Mouse (Mus musculus) splenic B cell, adult 2 months (primary cell): ENCODE data around the gene Tcf19.
"Not testable (repeated sequence)": the region's sequence is repeated elsewhere in the genome, so short reads cannot be mapped to it uniquely, and the experiment has no call there.

Experiments
- DNase-seq: peaks from one replicate; pipeline ENCODE4 v3.0.0-alpha.2; 2011; ENCODE audit warnings: low read depth, low spot score
- H3K27me3 ChIP-seq: 2 replicates; pipeline ENCODE4 v1.6.1; 2012; ENCODE audit warnings: mild to moderate bottlenecking, low read length, moderate library complexity, mixed read lengths; ENCODE audit not compliant: control insufficient read depth, poor library complexity, insufficient read depth, severe bottlenecking
- H3K36me3 ChIP-seq: 2 replicates; pipeline ENCODE4 v1.6.1; 2012; ENCODE audit warnings: mild to moderate bottlenecking, low read length, moderate library complexity, mixed read lengths; ENCODE audit not compliant: control insufficient read depth, poor library complexity, insufficient read depth, severe bottlenecking

The Tcf19 gene

GRCm38 (mm10) chr17:35484066-35484465 is 32.6 kb downstream of the Tcf19 start:
- H3K36me3 ChIP-seq, result no peaks in the 10 kb centered on the region
- no peaks in the 10 kb centered on the region; the same call in 1 of the 2 replicates for H3K27me3 ChIP-seq
- DNase-seq, result peak; percentile 76

GRCm38 (mm10) chr17:35469842-35470751 is 46.5 kb downstream of the Tcf19 start, which contains the start of gene H2-Q10:
H2-Q10 (plus strand) TSS chr17:35470089.
- no peaks in the 10 kb centered on the region for H3K36me3 ChIP-seq
- DNase-seq, result peak; percentile 22
- no peaks in the 10 kb centered on the region for H3K27me3 ChIP-seq

- DNase-seq, H3K36me3 ChIP-seq, H3K27me3 ChIP-seq: not testable (repeated sequence)
Measured at GRCm38 (mm10) chr17:35468936-35469335, 47.7 kb downstream of the Tcf19 start.

GRCm38 (mm10) chr17:35465651-35466050 is 51.0 kb downstream of the Tcf19 start:
- H3K36me3 ChIP-seq, H3K27me3 ChIP-seq: not testable (repeated sequence)
- DNase-seq, result peak; percentile 73
